Mouse (Mus musculus) fibroblast of lung, adult 2 months (primary cell): Measurements from ENCODE around the gene Smox.

Experiments used
- DNase-seq: peaks from one replicate; pipeline ENCODE4 v3.0.0-alpha.2; 2011; ENCODE audit warnings: low read depth

The Smox gene

DNA sequence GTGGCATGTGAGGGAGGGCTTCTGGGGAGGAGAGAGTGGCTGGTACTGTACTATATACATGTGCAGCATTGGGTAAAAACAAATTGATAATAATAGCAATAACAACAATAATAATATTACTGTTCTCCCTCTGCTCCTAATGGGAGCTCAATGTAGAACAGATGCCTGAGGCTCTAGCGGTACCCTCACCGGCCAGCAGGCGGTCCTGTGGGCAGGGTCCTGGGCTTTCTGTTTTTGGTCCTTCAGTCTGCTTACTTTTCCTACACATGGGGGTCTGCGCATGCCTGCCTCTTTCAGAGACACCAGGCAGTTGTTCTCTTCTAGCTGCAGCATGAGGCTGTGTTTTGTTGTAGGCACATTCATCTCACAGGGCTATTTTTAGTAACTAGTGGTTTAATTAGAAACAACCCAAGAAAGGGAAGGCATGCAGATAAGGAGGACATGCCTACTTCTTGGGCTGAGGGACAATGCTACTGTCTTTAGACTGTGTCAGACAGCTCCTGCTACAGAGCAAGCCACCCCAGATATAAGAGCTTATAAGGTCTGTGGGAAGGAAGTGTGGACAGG, 22.8 kb downstream of the Smox start:
- no peak for DNase-seq

DNA sequence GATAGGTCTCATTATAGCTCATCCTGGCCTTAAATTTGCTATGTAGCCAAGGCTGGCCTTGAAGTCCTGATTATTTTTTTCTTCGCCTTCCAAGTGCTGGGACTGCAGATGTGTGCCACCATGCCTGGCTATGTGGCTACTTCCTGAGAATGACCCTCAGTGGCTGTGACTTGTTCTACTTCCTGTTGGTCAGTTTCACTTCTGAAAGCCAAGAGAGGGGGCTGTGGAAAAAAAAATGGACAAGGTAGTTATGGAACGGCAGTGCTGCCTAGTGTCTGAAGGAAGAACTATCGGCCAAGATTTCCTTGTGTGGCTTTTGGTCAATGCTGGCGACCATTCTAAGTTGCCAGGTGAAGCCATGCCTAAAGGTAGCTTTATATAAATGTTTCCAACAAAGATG, 26.3 kb downstream of the Smox start:
- DNase-seq: no peak

DNA sequence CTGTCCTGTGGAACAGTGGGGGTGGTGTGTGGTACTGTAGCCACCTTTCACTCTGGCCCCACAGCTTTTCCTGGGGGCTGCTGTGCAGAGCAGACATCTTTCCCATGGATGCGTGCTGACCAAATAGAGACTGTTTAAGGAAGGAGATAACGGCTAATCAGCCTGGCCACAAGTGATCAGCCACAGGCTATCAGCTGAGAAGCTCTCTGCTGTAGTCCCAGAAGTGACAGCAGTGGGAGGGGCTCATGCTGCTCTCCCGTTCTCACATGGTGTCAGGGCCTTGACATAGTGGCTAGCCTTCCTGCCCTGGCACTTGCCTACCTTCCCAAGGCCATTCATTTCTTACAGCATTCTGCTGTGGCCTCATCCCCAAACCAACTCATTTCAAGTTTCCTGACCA, 27.5 kb downstream of the Smox start:
- DNase-seq: no peak

DNA sequence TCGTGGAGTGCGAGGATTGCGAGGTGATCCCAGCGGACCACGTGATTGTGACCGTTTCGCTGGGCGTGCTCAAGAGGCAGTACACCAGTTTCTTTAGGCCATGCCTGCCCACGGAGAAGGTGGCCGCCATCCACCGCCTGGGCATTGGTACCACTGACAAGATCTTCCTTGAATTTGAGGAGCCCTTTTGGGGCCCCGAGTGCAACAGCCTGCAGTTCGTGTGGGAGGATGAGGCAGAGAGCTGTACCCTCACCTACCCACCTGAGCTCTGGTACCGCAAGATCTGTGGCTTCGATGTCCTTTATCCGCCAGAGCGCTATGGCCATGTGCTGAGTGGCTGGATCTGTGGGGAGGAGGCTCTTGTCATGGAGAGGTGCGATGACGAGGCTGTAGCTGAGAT, 29.4 kb downstream of the Smox start:
- no peak for DNase-seq

DNA sequence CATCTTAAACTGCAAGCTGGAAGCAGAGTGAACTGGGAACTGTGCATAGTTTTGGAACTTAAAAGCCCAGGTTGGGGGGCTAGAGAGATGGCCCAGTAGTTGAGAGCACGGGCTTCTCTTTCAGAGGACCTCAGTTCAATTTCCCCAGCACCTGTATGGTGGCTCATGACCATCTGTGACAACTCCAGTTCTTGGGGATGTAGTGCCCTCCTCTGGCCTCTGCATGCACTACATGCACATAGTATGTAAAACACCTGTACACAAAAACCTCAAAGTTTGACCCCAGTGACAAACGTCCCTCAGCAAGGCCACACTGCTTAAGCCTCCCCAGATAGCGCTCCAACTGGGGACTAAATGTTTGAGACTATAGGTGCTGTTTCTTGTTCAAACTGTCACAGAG, 35.8 kb downstream of the Smox start:
- DNase-seq: no peak

DNA sequence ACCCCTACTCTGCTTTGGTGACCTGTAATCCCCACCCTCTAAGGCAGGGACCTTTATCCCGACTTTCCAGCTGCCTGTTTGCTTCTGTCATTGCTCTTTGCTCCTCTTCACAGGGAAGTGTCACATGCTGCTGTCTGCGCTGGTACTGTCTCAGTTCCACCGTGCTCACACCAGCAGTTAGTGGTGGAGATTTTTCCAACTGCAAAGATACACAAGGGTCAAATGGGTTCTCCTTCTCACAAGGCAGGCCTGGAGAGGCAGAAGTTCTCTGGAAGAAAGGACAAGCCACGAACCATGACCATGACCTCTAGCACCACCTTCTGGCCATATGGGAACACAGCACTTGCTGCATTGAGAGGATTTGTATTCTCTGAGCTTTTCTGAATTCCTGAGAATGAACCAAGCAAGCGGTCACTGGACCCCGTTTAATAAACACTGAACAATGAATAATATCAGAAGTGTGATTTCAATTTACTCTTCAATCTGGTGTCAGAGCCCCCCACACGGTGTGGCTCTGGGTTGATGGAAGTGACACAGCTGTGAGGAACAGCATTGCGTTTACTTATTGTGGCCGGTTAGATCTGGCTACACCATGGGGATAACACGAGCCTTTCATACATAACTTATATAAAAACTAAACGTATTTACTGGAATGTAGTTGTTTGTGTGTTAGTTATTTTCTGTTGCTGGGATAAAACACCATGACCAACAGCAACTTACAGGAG, 38.8 kb downstream of the Smox start:
- DNase-seq: no peak

DNA sequence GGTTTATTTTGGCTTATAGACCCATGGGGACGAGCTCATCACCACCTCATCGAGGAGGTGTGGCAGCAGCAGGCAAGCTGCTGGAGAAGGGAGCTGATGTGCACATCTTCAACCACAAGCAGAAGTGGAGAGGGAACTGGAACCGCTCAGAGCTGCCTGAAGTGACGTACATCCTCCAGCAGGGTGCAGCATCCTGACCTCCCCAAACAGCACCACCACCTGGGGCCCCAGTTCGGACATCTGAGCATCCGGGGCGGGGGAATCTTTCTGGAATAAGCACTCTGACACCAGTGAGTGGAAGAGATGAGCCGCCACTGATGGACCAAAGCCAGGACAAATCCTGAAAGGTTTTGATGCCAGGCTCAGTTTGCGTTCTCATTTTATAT, 39.3 kb downstream of the Smox start:
- DNase-seq: no peak

DNA sequence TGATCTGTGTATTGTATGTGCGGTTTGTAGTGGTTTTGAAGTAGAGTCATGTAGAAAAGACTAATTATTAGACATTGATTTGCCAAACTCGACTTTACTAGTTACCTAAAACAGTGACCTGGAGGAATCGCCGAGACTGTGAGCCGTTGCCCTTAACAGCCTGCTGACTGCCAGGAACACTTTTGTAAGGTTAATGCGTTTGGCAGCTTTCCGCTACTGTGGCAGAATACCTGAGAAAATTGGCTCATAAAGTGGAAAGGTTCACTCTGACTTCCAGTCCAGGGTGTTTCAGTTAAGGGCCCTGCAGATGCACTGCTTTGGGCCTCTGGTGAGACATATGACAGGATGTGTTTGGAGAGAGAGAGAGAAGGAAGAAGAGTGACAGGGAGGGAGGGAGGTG, 40.0 kb downstream of the Smox start:
- no peak for DNase-seq

DNA sequence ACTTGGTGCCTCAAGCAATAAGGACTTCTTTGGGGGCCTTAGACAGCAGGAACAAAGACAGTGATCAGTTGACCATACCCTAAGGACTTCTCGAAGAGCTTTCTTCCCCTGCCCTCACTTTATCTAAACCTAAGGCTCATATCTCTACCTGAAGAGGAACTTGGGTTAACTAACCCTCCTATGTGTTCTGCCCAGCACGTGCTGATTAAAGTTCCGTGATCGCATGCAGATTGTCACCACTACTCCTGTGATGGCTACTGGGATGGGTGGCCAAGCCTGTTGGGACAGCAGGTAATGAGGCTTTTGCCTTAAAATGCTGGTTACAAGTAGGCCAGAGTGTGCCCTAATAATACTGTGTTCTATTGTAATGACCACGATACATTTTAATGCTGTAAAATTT, 43.9 kb downstream of the Smox start:
- DNase-seq: no peak

DNA sequence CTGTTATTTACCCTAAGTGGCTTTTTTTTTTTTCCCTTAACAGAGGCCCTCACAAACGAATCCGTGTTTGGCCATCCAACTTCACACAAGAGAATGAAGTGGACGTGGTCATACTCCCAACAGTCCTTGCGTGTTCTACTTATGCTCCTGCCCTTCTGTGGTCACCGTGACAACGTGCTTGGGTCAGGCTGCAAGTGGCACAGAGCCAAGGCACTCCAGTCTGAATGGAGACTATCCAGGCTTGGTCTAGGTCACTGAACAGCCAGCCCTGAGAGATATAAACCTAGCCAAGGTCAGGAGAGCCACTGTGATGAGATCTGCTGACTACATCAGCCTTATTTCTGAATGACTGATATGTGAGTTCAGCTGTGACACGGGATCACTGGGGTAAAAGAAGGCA, 47.0 kb downstream of the Smox start:
- DNase-seq: no peak

DNA sequence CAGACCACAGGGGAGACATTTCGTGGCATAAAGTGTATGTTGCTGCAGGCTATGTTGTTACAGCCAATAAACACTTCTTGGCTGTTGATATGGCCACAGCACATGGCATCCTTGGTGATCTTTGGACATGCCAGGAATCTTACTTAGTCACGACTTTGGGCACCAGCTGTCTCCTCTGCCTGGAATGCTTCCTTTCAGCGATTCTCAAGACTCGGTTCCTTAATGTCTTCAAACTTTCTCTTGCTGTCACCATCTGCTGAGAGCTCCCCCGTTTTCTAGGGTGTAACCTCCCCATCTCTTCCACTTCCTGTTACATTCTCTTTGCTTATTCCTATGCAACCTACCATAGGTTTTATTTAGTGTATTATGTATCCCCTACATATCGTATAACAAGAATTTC, 48.5 kb downstream of the Smox start:
- no peak for DNase-seq

DNA sequence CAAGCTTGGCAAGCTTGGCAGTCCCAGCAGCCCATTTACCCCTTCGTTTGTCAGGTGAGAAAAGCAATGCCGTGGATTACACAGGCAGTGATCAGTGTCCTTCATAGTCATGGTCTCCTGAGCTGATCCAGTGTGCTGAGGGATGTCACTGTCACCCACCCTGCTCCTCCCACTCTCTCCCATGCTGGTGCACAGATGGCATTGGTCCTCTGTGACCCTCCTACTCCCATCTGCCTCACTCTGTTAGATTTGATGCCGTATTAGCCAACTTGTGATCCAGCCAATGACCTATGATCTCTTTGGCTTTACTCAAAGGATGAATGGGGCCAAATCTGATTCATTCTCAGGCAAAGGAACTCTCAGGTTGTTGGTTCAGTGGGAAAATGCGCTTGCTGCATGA, 50.4 kb downstream of the Smox start:
- DNase-seq: no peak

DNA sequence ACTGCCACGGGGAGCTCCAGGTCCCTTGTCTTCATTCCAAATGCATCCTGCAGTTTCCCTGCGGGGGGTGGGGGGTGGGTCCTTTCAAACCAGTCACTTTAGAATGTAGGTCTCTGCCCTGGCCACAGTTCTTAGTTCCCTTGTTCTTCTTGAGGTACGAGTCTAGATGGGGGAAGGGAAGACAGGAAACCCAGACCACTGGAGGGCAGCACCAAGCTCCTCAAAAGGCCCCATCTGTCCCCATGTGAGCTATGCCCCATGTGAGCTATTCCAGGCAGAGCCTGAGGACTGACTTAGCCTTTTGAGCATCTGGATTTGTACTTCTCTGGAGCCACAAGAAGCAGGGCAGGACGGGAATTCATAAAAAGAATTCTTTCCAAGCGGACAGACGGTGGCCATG, 51.2 kb downstream of the Smox start:
- no peak for DNase-seq

DNA sequence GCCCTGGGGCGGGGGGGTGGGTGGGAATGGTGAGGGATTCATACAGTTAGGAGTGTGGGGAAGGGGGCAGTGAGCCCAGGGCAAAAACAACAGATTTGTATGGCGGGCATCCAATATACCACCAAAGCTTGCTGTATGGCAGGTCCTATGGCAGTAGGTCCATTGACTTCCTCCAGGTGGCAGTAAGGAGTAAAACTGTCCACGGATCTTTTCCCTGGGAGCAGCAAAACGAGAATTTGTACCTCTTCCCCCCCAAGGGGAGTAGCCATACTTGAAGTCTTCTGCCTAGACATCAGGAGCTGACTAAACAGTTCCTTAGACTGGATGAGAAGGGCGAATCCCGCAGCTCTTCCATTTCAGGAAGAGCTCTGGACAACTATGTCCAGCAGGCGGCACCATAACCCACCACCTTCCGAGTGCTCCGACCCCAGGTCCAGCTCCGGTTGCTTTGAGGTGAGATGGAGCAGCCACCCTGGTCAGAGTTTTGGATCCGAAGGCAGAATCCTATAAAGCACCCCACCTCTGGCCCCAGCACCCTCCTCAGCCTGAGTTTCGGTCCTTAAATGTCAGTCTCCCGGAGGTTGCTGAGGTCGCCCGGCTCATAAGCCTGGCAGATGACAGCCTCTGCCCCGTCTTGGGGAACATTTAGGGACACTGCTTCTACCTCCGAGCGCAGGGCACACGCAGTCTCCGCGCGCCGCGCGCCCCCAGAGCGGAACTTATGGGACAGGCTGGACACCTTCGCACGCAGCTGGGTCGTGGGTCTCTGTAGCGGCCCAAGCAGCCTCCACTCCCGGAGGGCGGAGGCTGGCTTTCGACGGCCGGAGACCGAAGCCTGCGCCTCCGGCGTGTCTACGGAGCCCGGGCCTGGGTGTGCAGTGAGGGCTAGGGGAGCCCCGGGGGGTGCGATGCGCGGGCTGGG, 54.4 kb downstream of the Smox start:
- no peak for DNase-seq

DNA sequence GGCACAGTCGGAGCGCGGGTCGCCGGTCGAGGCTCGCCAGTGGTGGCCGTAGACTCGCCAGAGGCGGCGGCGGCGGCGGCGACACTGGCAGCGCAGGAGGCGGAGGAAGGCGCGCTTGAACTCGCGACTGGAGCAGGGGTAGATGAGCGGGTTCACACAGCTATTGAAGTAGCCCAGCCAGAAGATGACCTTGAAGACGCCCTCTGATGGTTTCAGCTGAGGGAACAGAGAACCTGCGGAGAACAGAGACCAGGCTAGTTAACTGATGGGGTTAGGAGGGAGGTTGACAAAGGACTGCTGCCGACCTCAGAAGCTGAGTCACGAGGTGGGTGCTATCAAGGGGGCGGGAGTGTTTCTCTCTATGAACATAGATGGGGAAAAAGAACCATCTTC, 55.0 kb downstream of the Smox start:
- DNase-seq: no peak

DNA sequence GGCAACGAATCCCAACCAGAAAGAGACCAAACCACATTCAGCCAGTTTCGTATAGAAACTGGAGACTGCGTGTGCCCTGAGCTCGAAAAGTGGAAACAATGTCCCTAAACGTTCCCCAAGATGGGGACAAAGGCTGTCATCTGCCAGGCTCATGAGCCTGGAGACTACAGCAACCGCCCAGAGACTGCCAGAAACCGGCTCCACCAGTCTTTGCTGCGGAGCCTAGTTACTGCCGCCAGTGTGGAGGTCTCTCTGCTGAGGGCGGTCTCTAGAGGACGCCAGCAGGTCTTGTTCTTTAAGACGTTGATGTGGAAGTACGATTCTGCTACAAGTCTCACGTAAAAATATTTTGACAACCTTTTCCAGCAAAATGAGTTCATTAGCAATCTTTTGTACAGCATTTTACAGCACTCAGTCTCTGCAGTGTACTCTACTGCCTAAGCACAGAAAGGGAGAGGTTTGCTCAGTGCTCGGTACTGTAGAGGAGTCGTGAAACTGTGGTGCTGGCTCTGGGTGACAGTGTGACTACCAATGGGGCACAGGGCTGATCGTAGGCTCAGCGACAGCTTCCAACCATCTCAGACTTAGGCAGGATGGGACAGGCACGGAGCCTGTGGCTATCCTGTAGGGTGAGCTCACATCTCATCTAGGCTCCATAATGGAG, 55.6 kb downstream of the Smox start:
- DNase-seq: no peak

DNA sequence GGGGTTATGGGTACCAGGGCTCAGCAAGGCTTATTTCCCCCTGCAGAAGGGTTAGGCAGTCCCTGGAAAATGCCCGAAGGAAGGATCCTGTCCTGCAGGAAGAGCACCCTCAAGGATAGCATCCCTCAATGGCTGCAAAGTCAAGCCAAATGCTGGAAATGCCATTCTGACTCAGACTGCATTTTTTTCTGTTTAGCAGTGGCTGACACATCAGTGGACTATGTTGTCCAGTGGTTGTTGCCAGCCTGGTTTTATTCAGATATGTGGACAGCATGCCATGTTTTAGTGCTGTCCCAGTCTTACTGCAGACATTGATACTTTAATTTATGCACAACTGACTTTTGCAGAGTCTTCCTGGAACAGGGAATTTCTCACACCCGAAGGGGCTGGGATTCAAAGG, 57.0 kb downstream of the Smox start:
- peak; percentile 66 for DNase-seq

DNA sequence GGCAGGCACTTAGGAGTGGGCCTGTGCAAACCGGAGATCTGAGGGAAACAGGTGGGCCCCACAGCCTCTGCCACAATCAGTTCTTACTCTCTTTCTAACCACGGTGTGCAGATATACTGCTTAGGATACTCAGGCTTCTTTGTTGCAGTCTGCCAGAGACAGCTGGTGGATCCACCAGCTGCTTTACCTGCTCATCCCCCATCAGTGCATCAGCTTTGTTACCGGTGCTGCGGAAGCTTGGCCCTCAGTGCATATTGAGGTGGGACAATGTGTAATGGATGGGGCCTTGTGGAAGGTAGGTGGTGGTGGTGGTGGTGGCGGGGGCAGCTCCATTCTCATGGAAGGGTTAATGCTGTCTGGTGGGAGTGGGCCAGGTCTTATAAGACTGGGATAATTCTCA, 57.8 kb downstream of the Smox start:
- DNase-seq: no peak

DNA sequence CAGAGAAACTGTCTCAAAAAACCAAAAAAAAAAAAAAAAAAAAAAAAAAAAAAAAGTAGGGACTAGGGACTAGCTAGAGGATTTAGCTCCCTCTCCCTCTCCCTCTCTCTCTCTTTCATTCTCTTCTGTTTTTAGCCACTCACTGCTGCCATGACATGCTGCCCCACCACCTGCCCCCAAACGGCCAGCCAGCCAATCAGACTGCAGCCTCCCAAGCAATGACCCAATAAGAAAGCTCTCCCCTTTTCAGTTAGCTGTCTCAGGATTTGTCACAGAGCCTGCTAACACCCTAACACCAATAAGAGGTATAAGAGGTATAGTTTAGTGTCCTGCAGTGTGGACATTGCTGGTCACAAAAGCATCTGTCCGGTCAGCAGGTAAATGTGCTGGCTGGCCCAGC, 59.2 kb downstream of the Smox start:
- no peak for DNase-seq

DNA sequence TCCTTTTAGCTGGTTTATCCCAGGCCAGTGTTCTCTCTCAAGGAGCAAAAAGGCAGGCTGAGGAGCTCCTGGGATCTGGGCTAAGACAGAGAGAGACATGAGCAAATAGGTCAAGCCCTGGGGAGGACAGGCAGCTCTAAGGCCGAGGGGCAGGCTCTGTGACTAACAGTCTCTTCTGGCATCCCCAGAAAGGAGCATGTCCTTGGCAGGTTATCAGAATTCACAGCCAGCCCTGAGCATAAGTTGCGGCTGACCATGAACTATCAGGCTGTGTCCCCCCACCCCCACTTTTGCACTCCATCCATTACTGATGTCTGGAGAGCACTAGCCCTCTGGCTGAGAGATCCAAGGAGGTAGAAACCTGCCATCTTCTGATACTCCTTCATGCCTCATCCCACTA, 59.6 kb downstream of the Smox start:
- DNase-seq: no peak

DNA sequence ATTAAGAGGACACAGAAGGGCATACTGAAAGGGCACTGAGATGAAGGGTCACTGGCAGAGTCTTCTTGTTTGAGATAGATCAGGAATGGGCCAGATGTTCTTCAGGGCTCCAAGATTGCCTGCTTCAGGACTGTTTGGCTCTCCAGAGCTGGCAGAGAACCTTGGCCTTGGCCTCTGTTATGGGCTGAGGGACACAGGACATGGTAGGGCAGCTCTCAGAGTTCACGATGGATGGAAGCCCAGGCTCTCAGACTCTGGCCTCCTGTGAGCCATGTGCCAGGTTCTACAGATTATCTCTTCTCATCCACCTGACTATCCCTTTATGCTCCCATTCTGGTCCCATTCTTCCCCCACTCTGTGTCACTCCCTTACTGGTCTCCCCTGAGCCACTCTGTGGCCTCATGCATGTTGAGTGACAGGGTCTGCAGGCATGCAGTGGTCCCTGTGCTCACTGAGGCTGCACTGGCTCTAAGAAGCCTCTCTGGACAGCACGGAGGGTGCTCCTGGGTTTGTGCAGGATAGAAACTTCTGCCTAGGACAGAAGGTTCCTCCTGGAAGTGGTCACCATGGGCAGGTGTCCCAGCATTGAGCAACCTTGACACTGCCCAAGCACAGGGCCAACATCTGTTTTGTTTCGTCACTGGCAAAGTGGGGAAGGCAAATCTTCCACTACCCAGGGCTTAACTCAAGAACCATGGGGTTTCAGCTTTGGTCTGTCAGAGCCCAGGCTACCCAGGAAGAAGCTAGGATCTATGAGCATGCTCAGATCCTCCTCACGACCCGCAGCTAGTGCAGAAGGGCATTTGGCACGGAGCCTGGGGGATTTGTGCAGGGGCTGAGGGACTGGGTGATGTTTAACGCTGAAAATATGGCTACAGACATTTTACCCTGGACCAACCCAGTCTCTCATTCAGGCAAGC, 60.7 kb downstream of the Smox start:
- DNase-seq: no peak
